Mouse (Mus musculus): ENCODE results near the gene Dok5.

GRCm38 (mm10) chr2:170791332-170792017 is 59.9 kb downstream of the Dok5 start:
- TF ChIP-seq MAX (IDR thresholded peaks at IDR 0.05; ENCODE audit: low read length) (no peak), CTCF (IDR thresholded peaks at IDR 0.05 in 2 of 3, conservative IDR thresholded peaks at IDR 0.05 in 1 of 3; ENCODE audit: control insufficient read depth in 1 of 3, insufficient read depth in 1 of 3, low read depth in 2 of 3, low read length in 3 of 3, poor library complexity in 1 of 3, severe bottlenecking in 1 of 3) (no peak)
